In the genomic region with DNA sequence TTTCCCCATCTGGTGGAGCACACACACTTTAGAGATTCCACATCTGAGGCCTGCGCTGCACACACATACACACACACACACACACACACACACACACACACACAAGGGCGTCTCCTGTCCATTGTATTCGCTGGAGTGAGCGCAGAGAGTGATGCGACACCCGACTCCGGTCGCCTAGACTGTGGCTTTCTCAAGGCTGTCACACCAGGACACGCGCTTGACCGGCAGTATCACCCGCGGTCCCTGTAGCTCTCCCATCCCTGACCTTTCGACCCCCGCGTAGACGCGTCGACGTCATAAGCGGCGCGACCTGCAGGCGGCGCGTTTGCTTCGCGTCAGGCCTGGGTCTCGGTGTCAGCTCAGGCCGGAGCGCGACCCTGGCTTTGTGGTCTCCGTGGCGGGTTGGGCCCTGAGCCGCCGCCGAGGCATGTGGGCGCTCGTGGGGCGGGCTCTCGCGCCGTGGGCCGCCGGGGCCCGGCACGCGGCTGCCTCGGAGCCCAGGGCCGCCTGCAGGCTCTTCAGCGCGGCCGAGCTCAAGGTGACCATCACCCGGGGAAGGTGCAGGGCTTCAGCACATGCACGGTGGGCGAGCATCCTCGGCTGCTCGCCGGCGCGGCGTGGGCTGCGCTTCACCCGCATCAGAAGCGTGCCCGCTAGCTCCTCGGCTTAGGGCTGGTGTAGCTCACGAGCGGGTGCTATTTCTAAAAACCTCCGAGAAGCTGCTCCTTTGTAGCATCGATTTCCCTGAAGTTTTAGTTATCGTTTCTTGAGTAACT, we compare ENCODE assay signal across 8 mouse cellular contexts. TPM values are rescaled to one million over a fixed set of nuclear protein-coding genes. Genes with fewer than 3 reads are reported as not detected.
DNase-seq lines count a peak whose midpoint lies in the region; ATAC-seq and TF ChIP-seq lines count a peak whose summit lies in the region.

Gene Guf1, plus strand, starts transcription at position 296 of the 776 bp plus-strand sequence.

- peak within 1 kb of the TSS; percentile 99 for H3K9ac ChIP-seq in forebrain, embryonic 15.5 days (replicated peaks)

- H3K4me1 ChIP-seq in forebrain, embryonic 15.5 days: peaks cover 12% of the 10 kb centered on the region
- no peaks in the 10 kb centered on the region for H3K4me1 ChIP-seq in lung, adult 2 months (ENCODE audit: control insufficient read depth, insufficient read depth, low read length)

- peaks cover 17% of the 10 kb centered on the region; the same call in 1 of the 2 replicates for H3K36me3 ChIP-seq in forebrain, embryonic 15.5 days

- DNase-seq in ES-CJ7 (ENCODE audit: low read depth, low spot score): peak; percentile 95
- peak; percentile 94 for DNase-seq in cerebellum, adult 11 months
- peak; percentile 88 for DNase-seq in heart, postnatal 25 days (ENCODE audit: low spot score)
- DNase-seq in layer of hippocampus, adult 18-20 months (ENCODE audit: low spot score in 2 of 2): peak; percentile 93 to 96
- DNase-seq in lung, adult 2 months: peak; percentile 95
- DNase-seq in thymus, adult 18-20 months: peak; percentile 84 to 88

- H3K4me3 ChIP-seq in forebrain, embryonic 15.5 days: peak within 1 kb of the TSS; percentile 99
- peak within 1 kb of the TSS; percentile 69 for H3K4me3 ChIP-seq in lung, adult 2 months (replicated peaks; ENCODE audit: extremely low read depth, low read depth, low read length)

- H3K27ac ChIP-seq in forebrain, embryonic 15.5 days (replicated peaks): peak within 1 kb of the TSS; percentile 95

- peak within 1 kb of the TSS; percentile 57 for H3K4me2 ChIP-seq in forebrain, embryonic 15.5 days (replicated peaks)

- no peaks in the 10 kb centered on the region for H3K9me3 ChIP-seq in forebrain, embryonic 15.5 days

- peak; percentile 91 for ATAC-seq in forebrain, embryonic 15.5 days (replicated peaks)
- peak; percentile 95 for ATAC-seq in neutrophil, adult 5-6 weeks (ENCODE audit: extremely low read depth, insufficient number of reproducible peaks, low FRiP score, poor library complexity, severe bottlenecking)

- TF ChIP-seq CTCF in lung, adult 2 months (IDR thresholded peaks at IDR 0.05; ENCODE audit: insufficient read depth, low read length): no peak

- TF ChIP-seq POLR2A in lung, adult 2 months (IDR thresholded peaks at IDR 0.05; ENCODE audit: borderline replicate concordance, extremely low read depth, low read depth, low read length): peak; percentile 74; the same call in 1 of the 2 replicates

- WGBS in forebrain, embryonic 15.5 days: under 1% methylated on average over 72 of the region's 72 CpGs
- under 1% methylated on average over 72 of the region's 72 CpGs for WGBS in lung, adult 2 months

- no peaks in the 10 kb centered on the region for H3K27me3 ChIP-seq in forebrain, embryonic 15.5 days

- intact Hi-C loops in heart, postnatal 25 days (cut with DNase I): loop anchor here (5.0 kb wide), 1 partner anchor 35 kb away; the partner anchor contains the start of gene Gnpda2

RNA-seq across cellular contexts. Expression of gene Guf1, which starts in this region (rescaled TPM):
- polyA plus RNA-seq in forebrain, embryonic 15.5 days (2015; fragmentation: Nextera tagmentation; extraction: Ambion mirVana): 47.2 and 47.8 TPM in 2 replicates
- total RNA-seq in heart, postnatal 25 days (2021): 10 to 100 TPM; 26.9 to 27.4 TPM
- 10 to 100 TPM; 19.4 to 21.2 TPM for total RNA-seq in layer of hippocampus, adult 18-20 months (2021)
- polyA plus RNA-seq in lung, adult 2 months (2012; rRNA removed): 4.8 and 5.4 TPM in 2 replicates
- total RNA-seq in neutrophil, adult 5-6 weeks (2017): 25.4 and 25.7 TPM in 2 replicates

Comparison
In these comparisons a context has a peak if more than half of its experiments do, and no peak if none do; other contexts are left out.
1. Peak in every context shown above with its lines: DNase-seq, ATAC-seq, H3K4me3 ChIP-seq and H3K27ac ChIP-seq.